Mouse (Mus musculus) urinary bladder, adult 2 months (tissue): Measurements from ENCODE around the gene Slc18a3. TPM values are rescaled to one million over a fixed set of nuclear protein-coding genes. Genes with fewer than 3 reads are reported as not detected.

Experiments
- DNase-seq: peaks from one replicate; pipeline ENCODE4 v3.0.0; 2022; ENCODE audit warnings: low spot score
- polyA plus RNA-seq: library from polyadenylated mRNA; depleted of rRNA; stranded (reverse); fragments of >200 nt; gene quantifications from 2 replicates; pipeline ENCODE4 v1.2.3, GENCODE M21; 2012; rRNA removed

Slc18a3 gene
- polyA plus RNA-seq, 1 experiment, result 0.14 TPM

DNA sequence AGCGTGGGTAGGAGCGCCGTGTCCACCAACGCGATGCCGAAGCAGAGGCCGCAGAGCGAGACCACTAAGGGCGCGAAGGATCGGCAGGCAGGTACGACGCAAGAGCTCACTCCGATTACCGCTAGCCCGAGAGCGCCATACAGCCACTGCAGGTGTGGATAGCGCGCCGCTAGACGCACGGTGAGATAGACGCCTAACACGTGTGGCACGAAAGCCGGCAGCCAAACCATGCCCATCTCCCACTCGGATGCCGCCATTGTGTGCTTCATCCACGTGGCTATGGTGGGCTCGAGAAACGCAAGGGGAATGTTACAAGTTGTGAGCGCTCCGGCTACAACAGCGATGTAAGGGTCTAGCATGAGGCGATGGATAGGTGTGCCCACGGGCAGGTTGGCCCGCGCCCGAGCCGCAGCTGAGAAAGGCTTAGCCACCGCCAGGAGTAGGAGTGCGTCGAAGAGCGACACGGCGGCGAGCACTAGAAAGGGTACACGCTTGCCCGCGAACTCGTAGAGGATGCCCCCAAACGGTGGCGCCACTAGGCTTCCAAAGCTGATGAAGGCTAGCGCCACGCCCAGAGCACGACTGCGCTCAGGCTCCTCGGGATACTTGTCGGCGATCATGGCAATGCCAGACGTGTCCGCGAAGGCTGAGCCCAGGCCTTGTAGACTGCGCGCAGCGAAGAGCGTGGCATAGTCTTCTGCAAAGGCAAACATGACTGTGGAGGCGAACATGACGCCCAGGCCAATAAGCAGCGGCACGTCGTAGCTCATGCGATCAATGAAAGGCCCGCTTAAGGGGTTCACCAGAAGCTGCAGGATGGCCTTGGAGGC, 1.2 kb downstream of the Slc18a3 start:
- DNase-seq, result no peak

DNA sequence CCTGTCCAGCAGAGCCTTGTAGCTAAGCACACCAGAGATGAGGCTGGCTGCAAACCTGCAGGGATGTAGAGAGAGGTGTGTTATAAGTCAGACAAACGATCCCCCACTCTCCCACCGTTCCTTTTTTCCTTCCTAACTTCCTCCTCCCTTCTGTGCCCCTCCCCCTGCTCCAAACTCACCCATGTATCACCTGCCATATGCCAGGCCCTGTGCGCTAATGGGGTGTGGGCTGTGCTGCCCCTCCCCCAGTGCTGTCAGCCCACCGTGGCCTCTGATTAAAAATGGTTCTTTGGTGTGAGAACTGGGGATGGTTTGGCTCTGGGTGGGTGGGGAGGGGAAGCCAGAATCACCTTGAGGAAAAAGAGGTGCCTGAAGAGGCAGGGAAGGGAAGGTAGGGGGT, 12.1 kb downstream of the Slc18a3 start:
- DNase-seq, result no peak

DNA sequence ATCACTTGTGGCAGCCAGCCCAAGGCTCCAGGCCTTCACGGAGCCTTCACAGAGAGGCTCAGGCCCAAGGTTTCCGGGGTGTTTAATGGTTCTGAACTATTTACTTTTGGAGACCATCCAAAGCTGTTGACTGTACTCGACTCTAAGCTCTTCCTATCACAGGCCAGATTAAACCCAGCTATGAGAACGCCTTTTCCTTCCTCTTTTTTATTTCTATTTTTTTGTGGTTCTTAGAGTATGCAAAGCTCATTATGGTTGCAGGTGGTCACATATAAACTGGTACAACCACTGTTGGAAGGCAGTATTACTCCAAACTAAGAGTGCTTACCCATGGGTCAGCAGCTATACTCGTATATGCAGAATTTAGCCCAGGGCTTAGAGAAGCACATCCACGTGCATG, 17.7 kb downstream of the Slc18a3 start:
- DNase-seq, result no peak

DNA sequence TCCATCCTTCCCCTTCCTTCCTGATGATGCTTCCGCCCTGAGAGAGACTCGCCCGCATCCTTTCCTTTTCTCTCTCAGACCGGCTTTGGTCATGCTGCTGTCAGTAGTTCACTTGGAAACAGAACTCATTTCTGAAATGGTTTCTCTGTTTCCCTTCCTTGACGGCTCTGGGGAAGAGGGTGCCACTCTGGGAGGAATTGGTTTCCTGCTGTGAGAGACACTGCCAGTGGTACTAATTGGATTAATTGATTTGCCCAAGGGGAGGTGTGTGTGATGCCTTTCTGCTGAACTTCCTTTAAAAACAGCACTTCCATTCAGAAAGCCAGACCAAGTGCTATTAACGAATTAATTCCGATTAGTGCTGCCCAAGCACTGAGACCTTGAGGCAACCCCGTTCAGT, 21.2 kb downstream of the Slc18a3 start:
- DNase-seq, result peak; percentile 6

DNA sequence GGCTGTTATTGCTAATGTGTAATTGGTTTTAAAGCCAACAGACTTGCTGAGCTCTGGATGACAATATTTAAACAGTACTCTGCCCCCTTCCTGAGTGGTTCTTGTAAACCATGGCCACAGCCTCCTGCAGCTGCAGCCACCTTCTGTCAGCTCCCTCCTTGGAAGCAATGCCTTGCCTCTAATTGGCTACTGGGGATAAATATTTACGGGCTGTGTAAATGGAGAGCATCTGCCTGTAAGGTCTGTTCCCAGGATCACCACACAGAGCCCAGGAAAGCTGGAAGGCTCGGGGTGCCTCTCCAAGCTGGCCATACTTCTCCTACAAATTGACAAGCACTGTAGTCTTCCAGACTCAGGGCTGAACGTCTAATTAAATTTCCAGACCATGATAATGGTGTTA, 24.9 kb downstream of the Slc18a3 start:
- peak; percentile 2 for DNase-seq

DNA sequence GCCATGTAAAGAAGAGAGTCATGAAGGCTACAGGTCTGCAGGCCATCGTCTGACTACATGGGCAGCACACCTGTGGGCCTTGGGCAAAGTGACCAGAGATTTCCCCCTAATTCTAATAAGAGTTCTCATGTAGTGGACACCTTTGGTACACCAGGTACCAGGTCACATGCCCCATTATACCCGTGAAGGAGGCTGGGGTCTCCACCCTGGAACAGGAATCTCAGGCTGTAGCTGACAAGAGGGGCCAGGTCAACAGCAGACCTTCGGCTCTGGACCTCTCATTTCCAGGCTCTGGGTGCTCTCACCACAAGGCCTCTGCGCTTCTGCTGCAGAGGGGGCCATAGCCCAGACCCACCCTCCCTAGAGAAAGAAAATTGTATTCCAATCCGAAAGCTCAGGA, 25.3 kb downstream of the Slc18a3 start:
- DNase-seq, result peak; percentile 9

- peak; percentile 14 for DNase-seq
These were observed 27.3 kb downstream of the Slc18a3 start for GRCm38 (mm10) chr14:32437352-32437793.

GRCm38 (mm10) chr14:32429030-32429602, 35.5 kb downstream of the Slc18a3 start:
- DNase-seq, result no peak

GRCm38 (mm10) chr14:32423946-32424345, 40.7 kb downstream of the Slc18a3 start:
- no peak for DNase-seq

DNA sequence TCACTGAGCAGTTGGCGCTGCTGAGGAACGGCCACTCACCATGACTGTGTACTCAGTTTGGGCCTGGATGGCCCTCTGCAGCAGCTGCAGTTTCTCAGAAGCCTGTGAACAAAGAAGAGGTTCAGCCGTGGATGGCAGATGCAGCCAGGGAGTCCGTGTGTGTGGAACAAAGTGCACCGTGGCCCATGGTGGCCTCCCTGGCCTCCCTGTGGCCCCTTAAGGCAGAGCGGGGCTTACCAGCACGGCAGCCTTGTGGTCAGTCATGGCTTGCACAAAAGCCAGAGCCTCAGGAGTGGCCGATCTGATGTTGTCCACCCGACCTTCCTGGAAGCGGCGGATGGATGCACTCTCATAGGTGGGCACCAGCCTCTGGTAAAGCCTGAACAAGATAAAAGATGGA, 45.9 kb downstream of the Slc18a3 start:
- DNase-seq, result no peak

Other genes starting within 250 kb of the Slc18a3 start
- 0.50 and 0.87 TPM in 2 replicates for gene Ogdhl, start 142.8 kb downstream of the Slc18a3 start, polyA plus RNA-seq
- gene 1700024G13Rik, start 76.5 kb downstream of the Slc18a3 start, polyA plus RNA-seq, result not detected in 2 replicates
- gene Chat, start 1.1 kb upstream of the Slc18a3 start, polyA plus RNA-seq, result 0.07 and 0.08 TPM in 2 replicates
- gene Ercc6, start 48.7 kb upstream of the Slc18a3 start, polyA plus RNA-seq, result 7.1 and 7.2 TPM in 2 replicates
- gene Prrxl1, start 134.6 kb upstream of the Slc18a3 start, polyA plus RNA-seq, result 0.22 and 0.28 TPM in 2 replicates
- 0.17 and 0.47 TPM in 2 replicates for gene 3425401B19Rik, start 220.4 kb upstream of the Slc18a3 start, polyA plus RNA-seq